In the genomic region with DNA sequence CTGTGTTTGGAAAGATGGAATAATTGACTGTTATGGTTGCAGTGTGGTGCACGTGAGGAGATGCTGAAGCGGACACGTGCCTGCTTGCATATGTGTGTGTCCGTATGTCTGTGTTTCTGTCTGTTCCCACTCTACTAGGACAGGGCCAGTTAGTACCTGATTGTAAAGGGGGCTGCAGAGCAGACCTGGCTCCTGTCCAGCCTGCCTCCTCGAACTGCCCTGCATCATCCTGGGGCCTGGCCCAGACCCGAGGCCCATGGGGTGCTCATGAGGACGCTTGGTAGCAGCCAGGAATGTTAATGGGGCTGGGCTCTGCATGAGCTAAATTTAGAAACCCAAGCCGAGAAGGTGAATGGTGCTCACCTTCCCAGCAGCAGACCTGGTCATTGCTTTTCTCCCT, we compare ENCODE assay signal across 13 mouse cellular contexts. TPM values are rescaled to one million over a fixed set of nuclear protein-coding genes. Genes with fewer than 3 reads are reported as not detected.
DNase-seq lines count a peak whose midpoint lies in the region; ATAC-seq and TF ChIP-seq lines count a peak whose summit lies in the region.
"Had no signal": no experiment of that assay in that cellular context is flagged by ENCODE, and none has a peak within 500 bp of the region (broad histone marks: within the 10 kb centered on the region; RNA-seq: fewer than 3 reads in every experiment).

No protein-coding gene starts in this region.

- 53% methylated on average over 8 of the region's 8 CpGs for WGBS in embryonic facial prominence, embryonic 13.5 days
- WGBS in embryonic facial prominence, embryonic 10.5 days, result 61% methylated on average over 8 of the region's 8 CpGs
- 47% methylated on average over 8 of the region's 8 CpGs for WGBS in lung, embryonic 14.5 days

- H3K9ac ChIP-seq in embryonic facial prominence, embryonic 13.5 days, result 0 out of 2 replicates have a peak overlapping the region, but pooled peaks have one; percentile 16
- no peak overlapping the region for H3K9ac ChIP-seq in lung, embryonic 14.5 days

- H3K27me3 ChIP-seq in embryonic facial prominence, embryonic 13.5 days, result peaks cover 16% of the 10 kb centered on the region
- H3K27me3 ChIP-seq in embryonic facial prominence, embryonic 10.5 days (replicated peaks; ENCODE audit: low read depth, poor library complexity, severe bottlenecking), result peaks cover 64% of the 10 kb centered on the region
- 0 out of 2 replicates have a peak, but pooled peaks cover under 1% of the 10 kb centered on the region for H3K27me3 ChIP-seq in lung, embryonic 14.5 days (ENCODE audit: insufficient read depth, low read length)

- ATAC-seq in embryonic facial prominence, embryonic 13.5 days (ENCODE audit: insufficient number of reproducible peaks, insufficient read depth, low FRiP score, low TSS enrichment, low read depth), result no peak
- no peak for ATAC-seq in lung, embryonic 14.5 days (ENCODE audit: insufficient read depth)
- ATAC-seq: forebrain, embryonic 16.5 days had no signal

- no peak overlapping the region for H3K4me2 ChIP-seq in embryonic facial prominence, embryonic 13.5 days
- H3K4me2 ChIP-seq in lung, embryonic 14.5 days, result no peak overlapping the region

- no peak overlapping the region for H3K27ac ChIP-seq in embryonic facial prominence, embryonic 13.5 days
- no peak overlapping the region for H3K27ac ChIP-seq in embryonic facial prominence, embryonic 10.5 days (replicated peaks)
- peak overlapping the region; percentile 46; the same call in 1 of the 2 replicates for H3K27ac ChIP-seq in lung, embryonic 14.5 days (ENCODE audit: low read depth)
- H3K27ac ChIP-seq: macrophage; stomach, postnatal 0 days had no signal

- H3K4me1 ChIP-seq in embryonic facial prominence, embryonic 13.5 days, result peaks cover 19% of the 10 kb centered on the region
- peaks cover 38% of the 10 kb centered on the region for H3K4me1 ChIP-seq in embryonic facial prominence, embryonic 10.5 days
- peaks cover 8% of the 10 kb centered on the region; the same call in 1 of the 2 replicates for H3K4me1 ChIP-seq in lung, embryonic 14.5 days (ENCODE audit: insufficient read depth)

- no peak for TF ChIP-seq CTCF in lung, embryonic 14.5 days (IDR thresholded peaks at IDR 0.05; ENCODE audit: low read depth)

- DNase-seq in embryonic facial prominence, embryonic 10.5 days (ENCODE audit: low spot score), result no peak
- DNase-seq in lung, embryonic 14.5 days, result no peak
- no peak for DNase-seq in lung, adult 18-20 months
- peak; percentile 59 to 76 for DNase-seq in heart, adult 9 months (ENCODE audit: low spot score in 2 of 2)
- DNase-seq in kidney, postnatal 14 days, result peak; percentile 22
- no peak for DNase-seq in thymus, postnatal 10 days (ENCODE audit: low spot score in 2 of 2)
- no peak for DNase-seq in right cerebral cortex, postnatal 14 days
- DNase-seq: retina, postnatal 1 day had no signal

- no peaks in the 10 kb centered on the region for H3K36me3 ChIP-seq in embryonic facial prominence, embryonic 13.5 days
- no peaks in the 10 kb centered on the region for H3K36me3 ChIP-seq in embryonic facial prominence, embryonic 10.5 days (replicated peaks)
- H3K36me3 ChIP-seq in lung, embryonic 14.5 days (ENCODE audit: insufficient read depth), result no peaks in the 10 kb centered on the region
- H3K36me3 ChIP-seq: G1E had no signal

- H3K9me3 ChIP-seq in embryonic facial prominence, embryonic 13.5 days, result no peaks in the 10 kb centered on the region
- no peaks in the 10 kb centered on the region for H3K9me3 ChIP-seq in embryonic facial prominence, embryonic 10.5 days
- H3K9me3 ChIP-seq in lung, embryonic 14.5 days (ENCODE audit: low read depth, low read length), result no peaks in the 10 kb centered on the region
- H3K9me3 ChIP-seq: G1E had no signal

- no peak overlapping the region for H3K4me3 ChIP-seq in embryonic facial prominence, embryonic 13.5 days
- H3K4me3 ChIP-seq in embryonic facial prominence, embryonic 10.5 days, result no peak overlapping the region
- H3K4me3 ChIP-seq in lung, embryonic 14.5 days (ENCODE audit: low read depth, low read length), result no peak overlapping the region

RNA-seq across cellular contexts. Expression of a gene that starts 28.0 kb away (rescaled TPM):
- polyA plus RNA-seq in embryonic facial prominence, embryonic 13.5 days (2015; fragmentation: Nextera tagmentation; extraction: Ambion mirVana), result 0.46 and 0.76 TPM in 2 replicates
- polyA plus RNA-seq in embryonic facial prominence, embryonic 10.5 days (2016; fragmentation: Nextera tagmentation; extraction: Ambion mirVana), result 0.44 and 0.64 TPM in 2 replicates
- polyA plus RNA-seq in lung, embryonic 14.5 days (2014; fragmentation: Nextera tagmentation; extraction: Ambion mirVana), result 3.3 and 4.7 TPM in 2 replicates
- polyA plus RNA-seq: G1E, macrophage had no signal

RNA-seq across cellular contexts. Expression of a gene that starts 40.4 kb away (rescaled TPM):
- 0.25 and 0.28 TPM in 2 replicates for polyA plus RNA-seq in embryonic facial prominence, embryonic 13.5 days (2015; fragmentation: Nextera tagmentation; extraction: Ambion mirVana)
- polyA plus RNA-seq in embryonic facial prominence, embryonic 10.5 days (2016; fragmentation: Nextera tagmentation; extraction: Ambion mirVana), result 0.29 and 0.52 TPM in 2 replicates
- 0.78 and 0.97 TPM in 2 replicates for polyA plus RNA-seq in lung, embryonic 14.5 days (2014; fragmentation: Nextera tagmentation; extraction: Ambion mirVana)
- polyA plus RNA-seq: G1E had no signal

Comparison
In these comparisons a context has a peak if more than half of its experiments do, and no peak if none do; other contexts are left out.
1. DNase-seq: peak in heart, adult 9 months (2 of 2) and kidney, postnatal 14 days (single experiment); none in embryonic facial prominence, embryonic 10.5 days (single experiment), lung, embryonic 14.5 days (single experiment), lung, adult 18-20 months (0 of 2), thymus, postnatal 10 days (0 of 2) and right cerebral cortex, postnatal 14 days (single experiment).